Mouse (Mus musculus): ENCODE measurements around the gene Dlg2. TPM values are rescaled to one million over a fixed set of nuclear protein-coding genes. Genes with fewer than 3 reads are reported as not detected.

The Dlg2 gene
- polyA plus RNA-seq, 1 experiment from 2014 or later: 6.9 TPM

- 35% methylated on average over 1 of the region's 1 CpGs for WGBS
- no peak for ATAC-seq (ENCODE audit: low FRiP score)
- Histone ChIP-seq H3K27ac (no peak overlapping the region), H3K4me3 (no peak overlapping the region), H3K9me3 (replicated peaks) (no peaks in the 10 kb centered on the region), H3K9ac (no peak overlapping the region), H3K4me1 (peaks cover 6% of the 10 kb centered on the region), H3K27me3 (no peaks in the 10 kb centered on the region), H3K4me2 (replicated peaks) (no peak overlapping the region), H3K36me3 (no peaks in the 10 kb centered on the region)
These were observed 791.3 kb downstream of the Dlg2 start for GRCm38 (mm10) chr7:91267764-91268163.

- WGBS: 87% methylated on average over 3 of the region's 3 CpGs
- Histone ChIP-seq H3K27ac (no peak overlapping the region), H3K27me3 (no peaks in the 10 kb centered on the region), H3K9me3 (replicated peaks) (no peaks in the 10 kb centered on the region), H3K4me1 (no peaks in the 10 kb centered on the region), H3K4me3 (no peak overlapping the region), H3K9ac (no peak overlapping the region), H3K4me2 (replicated peaks) (no peak overlapping the region), H3K36me3 (no peaks in the 10 kb centered on the region)
- ATAC-seq (ENCODE audit: low FRiP score): no peak
These were observed 807.7 kb downstream of the Dlg2 start for GRCm38 (mm10) chr7:91284167-91284566.

- H3K4me3 ChIP-seq: no peak overlapping the region
- H3K4me2 ChIP-seq (replicated peaks): no peak overlapping the region
- H3K27ac ChIP-seq: no peak overlapping the region
- H3K9ac ChIP-seq: no peak overlapping the region
- WGBS: 84% methylated on average over 3 of the region's 3 CpGs
- ATAC-seq (ENCODE audit: low FRiP score): no peak
- H3K9me3 ChIP-seq (replicated peaks): no peaks in the 10 kb centered on the region
- H3K36me3 ChIP-seq: no peaks in the 10 kb centered on the region
- H3K4me1 ChIP-seq: no peaks in the 10 kb centered on the region
- no peaks in the 10 kb centered on the region for H3K27me3 ChIP-seq
These were observed 811.9 kb downstream of the Dlg2 start for GRCm38 (mm10) chr7:91288324-91288723.

- WGBS: 82% methylated on average over 2 of the region's 2 CpGs
- ATAC-seq (ENCODE audit: low FRiP score): no peak
These were observed 819.7 kb downstream of the Dlg2 start for GRCm38 (mm10) chr7:91296127-91296526.

DNA sequence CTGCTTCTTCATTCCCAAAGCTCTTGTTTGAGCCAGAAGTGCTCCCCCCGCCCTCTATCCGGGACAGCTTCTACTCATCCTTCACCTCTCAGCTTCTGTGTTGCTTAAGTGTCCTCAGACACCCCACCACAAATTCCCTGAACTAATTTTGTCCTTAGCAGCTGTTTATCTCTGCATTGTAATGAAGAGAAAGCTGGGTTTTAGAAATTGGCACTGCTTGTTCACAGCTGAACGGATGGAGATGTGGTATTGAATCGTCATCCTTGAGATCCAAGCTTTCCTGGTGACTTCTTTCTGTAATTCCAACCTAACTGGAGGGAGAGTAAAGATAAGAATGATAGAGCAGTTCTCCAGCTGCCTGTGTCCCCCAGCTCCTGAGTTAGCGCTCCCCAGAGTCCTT is 834.7 kb downstream of the Dlg2 start:
- no peak overlapping the region for H3K27ac ChIP-seq
- no peak overlapping the region for H3K9ac ChIP-seq
- H3K4me1 ChIP-seq: no peaks in the 10 kb centered on the region
- no peaks in the 10 kb centered on the region for H3K36me3 ChIP-seq
- ATAC-seq (ENCODE audit: low FRiP score): no peak
- no peaks in the 10 kb centered on the region for H3K9me3 ChIP-seq (replicated peaks)
- no peaks in the 10 kb centered on the region for H3K27me3 ChIP-seq
- H3K4me3 ChIP-seq: no peak overlapping the region
- 86% methylated on average over 5 of the region's 5 CpGs for WGBS
- no peak overlapping the region for H3K4me2 ChIP-seq (replicated peaks)

More at GRCm38 (mm10) chr7:91296127-91296526, 819.7 kb downstream of the Dlg2 start:
- Histone ChIP-seq H3K27ac (no peak overlapping the region), H3K9ac (no peak overlapping the region), H3K27me3 (no peaks in the 10 kb centered on the region), H3K4me2 (replicated peaks) (no peak overlapping the region), H3K4me1 (no peaks in the 10 kb centered on the region), H3K36me3 (no peaks in the 10 kb centered on the region), H3K4me3 (no peak overlapping the region), H3K9me3 (replicated peaks) (no peaks in the 10 kb centered on the region)

DNA sequence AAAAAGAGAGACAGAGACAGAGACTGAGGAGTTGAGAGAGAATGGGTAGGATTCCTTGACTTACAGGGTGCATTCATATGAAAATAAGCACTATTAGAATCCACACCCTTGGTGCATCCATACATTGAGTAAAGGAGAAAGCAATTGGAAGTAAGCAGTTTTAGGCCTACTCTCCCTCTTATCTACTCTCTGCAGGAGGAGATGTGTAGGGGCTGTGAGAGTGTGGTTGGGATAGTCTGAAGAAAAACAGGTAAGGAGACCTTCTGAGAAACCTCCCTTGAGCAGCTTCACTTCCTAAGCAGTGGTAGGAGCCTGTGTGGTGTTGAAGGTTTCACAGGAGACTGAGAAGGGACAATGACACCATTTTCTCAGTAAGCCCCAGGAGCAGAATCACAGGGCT is 868.6 kb downstream of the Dlg2 start:
- ATAC-seq (ENCODE audit: low FRiP score): no peak
- Histone ChIP-seq H3K27me3 (no peaks in the 10 kb centered on the region), H3K36me3 (no peaks in the 10 kb centered on the region), H3K4me3 (no peak overlapping the region), H3K9me3 (replicated peaks) (no peaks in the 10 kb centered on the region), H3K4me2 (replicated peaks) (no peak overlapping the region), H3K27ac (no peak overlapping the region), H3K4me1 (no peaks in the 10 kb centered on the region), H3K9ac (no peak overlapping the region)

DNA sequence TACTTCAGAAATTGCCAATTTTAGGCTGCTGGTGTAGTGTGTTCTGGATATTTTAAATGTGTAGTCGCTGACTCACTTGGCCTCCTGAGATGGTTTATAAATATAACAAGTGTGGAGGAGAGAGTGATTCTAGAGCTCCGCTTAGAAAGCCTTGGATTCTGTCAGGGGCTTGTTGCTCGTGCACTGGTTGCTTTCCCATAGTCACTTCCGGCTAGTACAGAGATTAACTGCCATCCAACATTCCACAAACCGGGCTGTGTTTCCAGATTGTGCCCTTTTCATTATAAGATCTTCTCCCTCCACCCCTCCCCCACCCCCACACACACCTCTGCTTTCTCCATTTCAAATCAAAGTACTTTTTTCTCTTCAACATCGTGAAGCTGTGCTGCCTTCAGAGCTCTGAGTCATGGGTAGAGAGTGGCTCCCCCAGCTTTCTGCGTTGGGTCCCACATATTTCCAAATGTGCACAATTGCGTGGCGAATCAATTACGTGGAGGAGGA is 893.4 kb downstream of the Dlg2 start:
- Histone ChIP-seq H3K27ac (no peak overlapping the region), H3K4me3 (no peak overlapping the region)
- no peak for ATAC-seq (ENCODE audit: low FRiP score)

DNA sequence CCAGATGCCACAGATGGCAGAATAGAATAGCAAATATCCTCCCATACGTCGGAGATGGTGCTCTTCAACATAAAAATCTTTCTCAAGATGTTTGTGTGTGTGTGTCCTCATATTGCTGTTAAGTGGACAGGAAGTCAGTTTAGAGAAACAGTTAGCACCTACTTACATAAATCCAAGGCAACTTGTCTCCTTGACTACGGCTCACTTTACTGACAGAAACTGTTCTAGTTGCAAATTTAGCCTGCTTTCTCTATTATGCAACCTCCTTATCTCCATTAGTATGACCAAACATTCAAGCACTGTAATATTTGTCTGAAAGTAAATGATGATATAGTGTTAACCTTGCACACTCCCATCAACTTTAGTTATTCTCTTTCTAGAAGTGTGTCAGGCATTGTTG is 905.8 kb downstream of the Dlg2 start:
- H3K9me3 ChIP-seq (replicated peaks): no peaks in the 10 kb centered on the region
- H3K4me3 ChIP-seq: no peak overlapping the region
- WGBS: 84% methylated on average over 3 of the region's 3 CpGs
- H3K36me3 ChIP-seq: no peaks in the 10 kb centered on the region
- H3K9ac ChIP-seq: no peak overlapping the region
- H3K4me1 ChIP-seq: no peaks in the 10 kb centered on the region
- H3K27me3 ChIP-seq: no peaks in the 10 kb centered on the region
- no peak overlapping the region for H3K4me2 ChIP-seq (replicated peaks)
- no peak overlapping the region for H3K27ac ChIP-seq
- no peak for ATAC-seq (ENCODE audit: low FRiP score)

More for the DNA sequence above, 893.4 kb downstream of the Dlg2 start:
- no peaks in the 10 kb centered on the region for H3K27me3 ChIP-seq
- H3K4me1 ChIP-seq: no peaks in the 10 kb centered on the region
- no peak overlapping the region for H3K9ac ChIP-seq
- H3K9me3 ChIP-seq (replicated peaks): no peaks in the 10 kb centered on the region
- no peaks in the 10 kb centered on the region for H3K36me3 ChIP-seq
- H3K4me2 ChIP-seq (replicated peaks): no peak overlapping the region
- WGBS: 63% methylated on average over 10 of the region's 10 CpGs

- Histone ChIP-seq H3K4me3 (no peak overlapping the region), H3K4me1 (no peaks in the 10 kb centered on the region), H3K9me3 (replicated peaks) (no peaks in the 10 kb centered on the region), H3K27ac (no peak overlapping the region), H3K9ac (no peak overlapping the region), H3K27me3 (no peaks in the 10 kb centered on the region), H3K4me2 (replicated peaks) (no peak overlapping the region), H3K36me3 (no peaks in the 10 kb centered on the region)
- no peak for ATAC-seq (ENCODE audit: low FRiP score)
- 39% methylated on average over 1 of the region's 1 CpGs for WGBS
These were observed 907.4 kb downstream of the Dlg2 start for GRCm38 (mm10) chr7:91383873-91384272.

DNA sequence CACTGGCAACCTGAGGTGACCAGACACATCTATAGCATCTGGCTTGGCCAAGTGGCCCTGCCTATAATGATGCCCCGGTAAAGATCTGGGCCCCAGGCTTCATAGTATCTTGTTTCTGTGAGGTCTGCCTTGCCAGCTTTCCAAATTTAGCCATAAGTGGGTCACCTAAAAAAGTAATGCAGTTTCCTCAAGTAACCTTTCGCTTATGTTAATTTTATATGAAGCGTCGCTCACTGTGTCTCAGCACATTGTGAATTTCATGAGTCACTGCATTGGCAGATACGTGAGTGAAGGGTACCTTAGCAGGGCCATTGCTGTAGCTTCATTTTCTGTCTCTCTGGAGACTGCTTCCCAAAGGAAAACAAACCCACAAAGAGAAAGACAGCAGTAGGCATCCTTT is 912.8 kb downstream of the Dlg2 start:
- H3K9me3 ChIP-seq (replicated peaks): no peaks in the 10 kb centered on the region
- no peak overlapping the region for H3K4me3 ChIP-seq
- H3K4me2 ChIP-seq (replicated peaks): no peak overlapping the region
- no peak overlapping the region for H3K9ac ChIP-seq
- H3K36me3 ChIP-seq: no peaks in the 10 kb centered on the region
- no peaks in the 10 kb centered on the region for H3K27me3 ChIP-seq
- 73% methylated on average over 5 of the region's 5 CpGs for whole genome bisulfite sequencing
- no peak for ATAC-seq (ENCODE audit: low FRiP score)
- no peaks in the 10 kb centered on the region for H3K4me1 ChIP-seq
- H3K27ac ChIP-seq: no peak overlapping the region

GRCm38 (mm10) chr7:91397827-91398226 is 921.4 kb downstream of the Dlg2 start:
- H3K9me3 ChIP-seq (replicated peaks): no peaks in the 10 kb centered on the region
- no peaks in the 10 kb centered on the region for H3K36me3 ChIP-seq
- H3K27ac ChIP-seq: no peak overlapping the region
- H3K4me3 ChIP-seq: no peak overlapping the region
- no peak for ATAC-seq (ENCODE audit: low FRiP score)
- WGBS: 20% methylated on average over 3 of the region's 3 CpGs
- H3K9ac ChIP-seq: no peak overlapping the region
- no peaks in the 10 kb centered on the region for H3K27me3 ChIP-seq
- H3K4me2 ChIP-seq (replicated peaks): no peak overlapping the region
- no peaks in the 10 kb centered on the region for H3K4me1 ChIP-seq

GRCm38 (mm10) chr7:91412109-91412508 is 935.6 kb downstream of the Dlg2 start:
- Histone ChIP-seq H3K9me3 (replicated peaks) (no peaks in the 10 kb centered on the region), H3K9ac (no peak overlapping the region), H3K4me2 (replicated peaks) (no peak overlapping the region), H3K36me3 (no peaks in the 10 kb centered on the region), H3K27me3 (no peaks in the 10 kb centered on the region), H3K27ac (no peak overlapping the region), H3K4me3 (no peak overlapping the region), H3K4me1 (no peaks in the 10 kb centered on the region)
- WGBS: 83% methylated on average over 5 of the region's 5 CpGs
- no peak for ATAC-seq (ENCODE audit: low FRiP score)

- H3K4me1 ChIP-seq: no peaks in the 10 kb centered on the region
- no peaks in the 10 kb centered on the region for H3K36me3 ChIP-seq
- no peak overlapping the region for H3K9ac ChIP-seq
- no peaks in the 10 kb centered on the region for H3K27me3 ChIP-seq
- H3K4me3 ChIP-seq: no peak overlapping the region
- no peaks in the 10 kb centered on the region for H3K9me3 ChIP-seq (replicated peaks)
- ATAC-seq (ENCODE audit: low FRiP score): no peak
- no peak overlapping the region for H3K4me2 ChIP-seq (replicated peaks)
- H3K27ac ChIP-seq: no peak overlapping the region
- WGBS: 83% methylated on average over 2 of the region's 2 CpGs
These were observed 937.7 kb downstream of the Dlg2 start for GRCm38 (mm10) chr7:91414150-91414549.
